Mouse (Mus musculus): ENCODE data around the gene Snapin.

DNA sequence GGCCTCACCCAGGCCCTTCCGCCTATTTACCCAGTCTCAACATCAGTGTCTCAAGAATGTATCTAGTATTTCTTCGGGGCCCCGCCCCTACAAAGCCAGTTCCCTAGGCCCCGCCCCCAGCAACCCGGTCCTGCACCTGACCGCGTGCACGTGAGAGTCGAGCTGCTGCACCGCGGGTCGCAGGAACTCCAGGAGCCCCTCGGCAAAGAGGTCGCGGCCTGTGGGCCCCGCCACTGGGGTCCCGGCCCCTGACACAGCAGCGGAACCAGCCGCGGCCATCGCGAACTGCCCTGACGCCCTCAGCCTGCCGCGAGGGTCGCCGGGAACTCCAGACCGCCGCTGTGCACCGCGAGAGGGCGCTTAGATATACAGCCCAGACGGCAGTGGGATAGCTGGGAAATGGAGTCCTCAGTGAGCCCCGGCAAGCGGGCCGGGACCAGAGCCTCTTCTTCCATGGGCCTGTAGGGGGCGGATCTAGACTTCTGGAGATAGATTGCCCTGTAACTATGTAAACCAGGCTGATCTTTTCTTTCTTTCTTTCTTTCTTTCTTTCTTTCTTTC lies at the start of gene Snapin:
- TF ChIP-seq CTCF (IDR thresholded peaks at IDR 0.05; ENCODE audit: low read depth) (peak; percentile 92), EP300 (IDR thresholded peaks at IDR 0.05; ENCODE audit: low read depth) (peak; percentile 84)

All from heart, postnatal 0 days (tissue).